Mouse (Mus musculus) brain, embryonic 18.5 days (tissue): ENCODE data around the gene Galns.

Source experiments
- DNase-seq: peaks from one replicate; pipeline ENCODE4 v3.0.0-alpha.2; 2012; ENCODE audit warnings: low read depth, low spot score

The Galns gene

DNA sequence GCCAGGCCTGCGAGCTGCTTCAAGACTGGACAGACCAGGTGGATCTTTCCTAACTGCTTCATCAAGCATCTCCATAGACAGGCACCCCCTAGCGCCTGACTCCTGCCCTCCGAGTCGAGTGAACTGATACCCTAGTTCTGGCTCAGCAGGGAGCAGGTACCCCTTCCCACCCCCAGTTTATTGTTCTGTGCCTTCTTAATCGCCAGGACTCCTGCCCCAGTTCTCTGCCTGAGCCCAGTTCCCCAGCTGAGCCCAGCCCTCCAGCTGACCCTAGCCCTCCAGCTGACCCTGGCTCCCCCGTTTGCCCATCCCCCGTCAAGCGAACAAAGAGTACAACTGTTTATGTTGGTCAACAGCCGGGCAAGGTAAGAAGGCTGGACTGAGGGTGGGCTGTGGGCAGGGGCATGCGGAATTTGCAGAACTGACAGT lies 42.4 kb downstream of the Galns start:
- DNase-seq, result no peak

GRCm38 (mm10) chr8:122568109-122568504 lies 43.2 kb downstream of the Galns start:
- no peak for DNase-seq

- DNase-seq, result peak; percentile 89
Measured at GRCm38 (mm10) chr8:122567361-122568108, 43.7 kb downstream of the Galns start, which contains the start of gene Cdt1. TSS of gene Cdt1 (plus strand) at chr8:122568015.

DNA sequence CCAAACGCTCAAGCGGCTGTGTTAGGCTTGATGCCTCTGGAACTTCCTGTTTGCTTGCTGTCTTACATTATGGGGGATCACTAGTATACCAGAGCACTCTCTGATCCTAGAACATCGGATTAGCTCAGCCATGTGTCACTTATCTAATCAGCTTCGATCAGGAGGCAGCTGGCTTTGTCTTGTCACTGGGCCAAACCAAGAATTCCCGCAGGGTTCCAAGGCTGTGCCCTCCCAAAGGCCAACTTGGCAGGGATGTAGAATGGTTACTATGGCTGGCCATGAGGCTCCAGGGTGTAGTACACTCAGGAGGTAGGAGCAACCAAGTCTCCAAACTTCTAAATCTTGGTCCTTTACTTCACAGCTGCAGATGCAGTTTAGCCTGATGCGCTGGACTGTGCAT lies 44.5 kb downstream of the Galns start:
- no peak for DNase-seq

DNA sequence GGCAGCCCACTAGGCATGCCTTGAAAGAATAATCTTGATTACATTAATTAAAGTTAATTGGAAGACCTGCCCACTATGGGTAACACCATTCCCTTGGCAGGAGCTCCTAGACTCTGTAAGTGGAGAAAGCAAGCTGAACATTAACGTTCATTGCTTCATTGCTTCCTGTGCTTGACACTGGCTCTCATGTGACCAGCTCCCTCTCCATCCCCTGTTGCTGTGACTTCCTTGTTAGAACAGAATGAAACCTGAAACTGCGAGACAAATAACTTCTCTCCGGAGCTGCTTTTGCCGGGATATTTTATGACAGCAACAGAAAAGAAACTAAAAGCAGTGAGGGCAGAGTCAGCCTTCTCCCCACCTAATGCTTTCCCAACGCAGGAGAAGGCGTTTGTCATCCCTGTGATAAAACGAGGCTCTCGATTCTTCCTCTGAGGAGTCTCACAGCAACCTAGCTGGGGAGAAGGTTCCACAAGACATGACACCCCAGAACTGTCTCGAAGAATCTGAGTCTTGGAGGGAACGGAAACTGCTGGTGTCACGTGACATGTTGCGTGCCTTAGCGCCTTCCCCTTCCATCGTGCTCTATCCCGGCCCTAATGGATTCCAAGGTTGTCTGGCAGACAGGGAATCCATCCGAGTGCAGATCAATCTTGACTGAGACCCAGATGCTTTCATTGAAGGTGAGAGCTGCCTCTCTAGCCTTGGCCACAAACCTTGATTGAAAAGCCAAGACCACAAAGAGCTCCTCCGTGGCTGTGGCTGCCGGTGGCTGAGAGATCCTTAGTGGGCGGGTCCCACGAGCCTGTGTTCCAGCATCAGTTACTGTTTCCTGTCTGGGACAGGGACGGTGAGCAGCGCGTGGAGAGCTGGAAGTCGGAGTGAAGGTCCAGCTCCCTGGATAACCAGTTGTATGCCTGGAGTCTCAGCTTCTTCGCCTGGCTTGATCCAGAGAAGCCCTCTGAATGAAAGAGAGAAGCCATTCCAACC lies 46.6 kb downstream of the Galns start:
- no peak for DNase-seq

DNA sequence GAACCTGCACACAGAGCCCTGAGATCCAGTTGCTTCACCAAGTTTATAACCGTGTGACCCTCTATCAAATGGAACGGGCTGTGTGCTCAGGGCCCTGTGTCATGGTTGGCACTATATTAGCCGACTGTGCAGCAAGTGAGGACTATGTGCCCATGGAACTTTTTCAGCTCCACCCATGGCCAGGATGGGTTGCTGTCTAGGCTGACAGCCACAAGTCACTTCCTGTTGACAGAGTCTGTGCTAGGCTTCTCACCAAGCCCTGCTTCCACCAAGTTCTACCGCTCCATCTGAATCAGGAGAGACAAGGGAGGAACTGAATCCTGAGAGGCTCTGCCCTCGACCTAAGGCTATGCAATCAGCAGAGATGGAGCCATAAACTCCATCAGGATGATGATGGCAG lies 50.1 kb downstream of the Galns start:
- no peak for DNase-seq

DNA sequence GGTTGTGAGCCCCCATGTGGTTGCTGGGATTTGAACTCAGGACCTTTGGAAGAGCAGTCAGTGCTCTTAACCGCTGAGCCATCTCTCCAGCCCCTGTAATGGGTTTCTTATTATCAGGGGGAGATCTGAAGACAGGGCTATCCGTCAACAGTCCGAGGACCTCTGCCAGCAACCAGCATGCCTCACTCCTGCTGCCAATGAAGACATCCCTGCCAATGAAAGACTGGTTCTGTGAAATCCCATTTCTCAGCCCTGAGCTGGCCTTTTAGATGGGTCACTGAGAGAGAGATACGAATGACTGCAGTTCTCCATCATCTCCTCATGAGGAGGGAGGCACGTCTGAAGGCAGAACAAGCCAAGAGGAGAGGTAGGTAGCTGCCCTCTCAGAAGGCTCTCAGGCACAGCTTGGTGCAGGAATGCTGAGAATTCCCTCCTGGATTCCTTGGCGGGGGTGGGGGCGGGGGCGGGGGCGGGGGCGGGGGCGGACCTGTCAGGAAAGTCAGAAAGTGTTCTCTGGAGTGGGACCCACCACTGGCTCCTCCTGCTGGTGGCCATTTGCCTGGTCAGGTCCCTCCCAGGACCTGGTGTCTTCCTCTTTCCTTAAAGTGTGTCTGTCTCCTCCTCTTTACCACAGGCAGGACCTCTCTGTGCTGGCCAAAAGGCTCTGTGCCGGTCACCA lies 52.5 kb downstream of the Galns start:
- DNase-seq, result no peak

DNA sequence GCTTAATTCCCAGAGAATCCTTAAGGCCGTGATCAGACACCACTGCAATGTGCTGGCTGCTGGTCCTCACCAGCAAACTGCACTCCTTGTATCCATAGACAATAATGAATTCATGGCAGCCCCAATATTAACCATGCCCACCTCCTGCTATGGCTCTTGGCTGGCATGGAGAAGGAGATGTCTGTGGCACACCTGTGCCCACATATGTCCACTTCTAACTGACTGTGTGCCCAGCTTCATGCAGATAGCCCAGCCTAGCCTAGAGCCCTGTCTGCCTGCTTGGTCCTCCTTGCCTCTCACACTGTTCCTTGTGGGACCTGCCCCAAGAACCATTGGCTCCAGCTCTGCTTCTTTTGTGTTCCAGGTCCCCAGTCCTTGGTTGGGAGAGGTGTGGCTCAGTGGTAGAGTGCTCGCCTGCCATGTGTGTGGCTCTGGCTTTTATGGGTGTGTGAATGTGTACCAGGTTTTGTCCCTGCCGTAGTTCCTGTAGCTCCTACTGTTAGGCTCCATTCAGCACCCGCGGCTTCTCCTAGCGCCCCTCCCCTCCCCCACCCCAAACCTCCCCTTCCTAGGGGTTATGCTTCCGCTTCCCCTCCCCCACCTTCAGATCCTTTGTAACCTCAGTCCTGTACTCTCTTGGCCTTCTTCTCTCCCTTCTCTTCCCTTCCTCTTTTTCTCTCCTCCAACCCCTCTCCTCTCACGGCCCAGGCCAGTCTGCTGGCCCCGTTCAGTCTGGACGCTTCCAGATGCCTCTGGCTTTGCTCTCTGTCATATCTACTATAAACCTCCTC lies 53.8 kb downstream of the Galns start:
- no peak for DNase-seq

GRCm38 (mm10) chr8:122556030-122557009 lies 54.9 kb downstream of the Galns start:
- no peak for DNase-seq

GRCm38 (mm10) chr8:122554786-122555185 lies 56.5 kb downstream of the Galns start:
- peak; percentile 34 for DNase-seq

DNA sequence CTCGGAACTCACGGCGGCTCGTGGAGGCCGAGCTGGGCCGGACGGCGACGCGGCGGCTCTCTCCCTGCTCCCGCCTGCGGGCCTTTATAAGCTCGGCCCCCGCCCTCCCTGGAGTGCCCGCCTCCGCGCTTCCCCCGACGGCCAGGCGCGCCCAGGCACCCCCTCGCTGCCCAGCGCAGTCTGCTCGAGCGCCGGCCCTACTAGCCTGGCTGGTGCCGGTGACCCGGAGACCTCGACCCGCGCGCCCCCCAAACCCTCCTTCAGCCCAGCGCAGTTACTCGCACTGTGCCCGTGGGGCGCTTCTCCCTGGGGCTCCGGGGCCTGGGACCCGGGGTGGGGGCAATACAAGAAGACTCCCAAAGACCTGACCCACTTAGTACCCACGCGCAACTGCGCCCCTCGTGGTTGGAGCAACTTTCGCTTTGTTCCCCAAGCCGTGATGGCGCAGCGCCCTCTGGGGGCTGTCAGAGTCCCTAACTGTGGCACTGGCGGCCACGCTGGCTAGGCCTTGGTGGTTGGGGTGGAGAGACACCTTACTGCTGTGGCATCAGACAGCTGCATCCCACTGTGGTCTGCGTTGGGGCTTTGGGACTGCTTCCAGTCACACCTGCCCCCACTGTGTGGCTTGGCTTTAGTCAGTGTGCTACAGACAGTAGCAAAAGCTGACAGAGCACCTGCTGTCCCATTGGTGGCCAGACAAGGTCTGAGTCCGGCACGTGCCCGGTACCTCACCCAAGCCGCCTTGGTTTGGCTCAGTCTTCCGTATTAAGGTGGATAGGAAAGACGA lies 59.8 kb downstream of the Galns start, which contains the start of gene Piezo1:
Gene Piezo1, minus strand, starts transcription at position 65 of the 787 bp plus-strand sequence.
- DNase-seq, result no peak

DNA sequence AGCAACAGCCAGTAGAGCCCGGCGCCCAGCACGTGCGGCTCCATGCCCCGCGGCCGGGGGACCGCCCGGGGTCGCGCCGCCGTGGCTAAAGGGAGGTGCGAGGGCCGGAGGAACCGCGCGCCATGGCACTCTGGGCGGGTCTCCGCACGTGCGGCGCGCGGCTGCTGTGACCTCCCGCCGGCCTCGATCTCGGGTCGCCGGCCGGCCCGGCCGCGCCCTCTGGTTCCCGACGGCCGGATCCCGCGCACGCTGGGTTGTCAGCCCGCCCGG lies 60.3 kb downstream of the Galns start:
- no peak for DNase-seq

DNA sequence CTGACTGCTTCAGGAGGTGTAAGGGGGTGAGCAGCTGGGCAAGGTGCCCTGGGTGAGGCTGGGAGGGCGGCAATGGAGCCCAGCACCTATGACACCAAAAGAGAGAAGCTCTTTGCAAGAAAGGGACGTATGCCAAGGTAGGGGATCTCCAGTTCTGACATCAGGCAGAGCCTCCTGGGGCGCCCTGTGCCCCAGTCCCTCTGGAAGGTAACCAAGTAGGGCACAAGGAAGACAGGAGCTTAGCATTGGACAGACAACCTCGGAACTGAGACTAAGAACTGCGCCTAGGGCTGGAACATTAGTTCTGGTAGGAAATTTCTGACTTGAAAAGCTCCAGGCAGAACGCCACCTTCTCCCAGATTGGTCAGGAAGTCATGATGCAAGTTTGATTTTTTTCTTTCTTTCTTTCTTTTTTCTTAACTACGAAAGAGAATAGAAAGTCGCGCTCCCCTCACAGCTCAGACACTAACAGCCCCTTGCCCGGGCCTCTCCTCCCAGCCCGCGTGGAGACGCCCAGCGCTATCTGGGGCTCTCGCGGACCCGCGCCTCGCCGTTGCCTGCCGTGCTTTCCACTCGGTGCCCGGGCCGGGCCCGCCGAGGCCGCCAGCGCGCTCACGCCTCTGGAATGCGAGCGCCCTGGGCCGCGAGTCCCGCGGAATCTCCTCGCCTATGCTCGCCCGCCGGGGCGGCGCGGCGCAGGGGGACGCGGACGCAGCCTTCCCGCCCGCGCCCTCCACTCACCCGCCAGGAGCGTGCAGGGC lies 60.8 kb downstream of the Galns start:
- DNase-seq, result no peak

- no peak for DNase-seq
Measured at GRCm38 (mm10) chr8:122548891-122549439, 62.3 kb downstream of the Galns start.

GRCm38 (mm10) chr8:122548331-122548730 lies 62.9 kb downstream of the Galns start:
- DNase-seq, result no peak

- DNase-seq, result no peak
Measured at GRCm38 (mm10) chr8:122547815-122548214, 63.4 kb downstream of the Galns start.

DNA sequence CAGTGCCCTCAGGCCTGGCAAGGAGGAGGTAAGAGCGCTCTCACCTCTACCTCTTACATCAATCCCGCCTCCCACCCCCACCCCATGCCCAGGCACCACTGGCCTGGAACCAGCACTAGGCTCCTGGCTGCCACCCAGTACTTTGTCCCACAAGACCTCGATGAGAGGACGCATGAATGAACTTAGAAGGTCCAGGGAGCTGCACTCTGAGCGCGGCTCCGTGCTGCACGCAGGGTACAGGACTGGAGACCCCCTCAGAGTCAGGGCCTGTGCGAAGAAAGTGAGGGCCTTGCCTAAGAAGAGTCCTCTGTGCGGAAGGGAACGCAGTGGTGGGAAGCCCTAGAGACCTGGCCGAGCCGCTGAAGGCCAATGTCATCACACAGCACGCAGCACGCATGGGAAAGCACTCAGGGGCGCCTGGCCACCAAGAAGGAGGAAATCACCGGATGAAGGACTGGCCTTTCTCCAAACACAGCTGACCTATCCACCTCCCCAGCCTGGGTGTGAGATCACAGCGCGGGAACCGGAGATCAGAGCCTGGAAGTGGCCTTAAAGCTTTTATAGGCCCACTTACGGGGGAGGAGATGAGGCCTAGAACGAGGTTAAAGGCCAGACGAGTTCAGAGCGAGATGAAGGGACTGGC lies 64.3 kb downstream of the Galns start:
- DNase-seq, result no peak
